Mouse (Mus musculus) gastrocnemius, adult 8-10 months (tissue): ENCODE data around the gene Serpina1c. TPM values are rescaled to one million over a fixed set of nuclear protein-coding genes. Genes with fewer than 3 reads are reported as not detected.
"Not testable (repeated sequence)": the region's sequence is repeated elsewhere in the genome, so short reads cannot be mapped to it uniquely, and the experiment has no call there.

Experiments used
- DNase-seq, 2 experiments: peaks; one replicate each; pipeline ENCODE4 v3.0.0; 2022; ENCODE audit warnings: low spot score in 2 of 2
- total RNA-seq, 4 experiments: library from RNA; stranded (reverse); gene quantifications; 2 replicates each; pipeline ENCODE4 v1.2.4; 2022

Gene Serpina1c
- total RNA-seq: 1 to 10 TPM in 1 of 4 experiments, not detected in 3; 1.2 TPM

GRCm38 (mm10) chr12:103904837-103905340 is at the start of gene Serpina1c:
Gene Serpina1c (minus strand): TSS chr12:103904887.
- not testable (repeated sequence) for DNase-seq

GRCm38 (mm10) chr12:103952972-103953371 is 48.3 kb upstream of the Serpina1c start:
- not testable (repeated sequence) for DNase-seq

- no peak for DNase-seq
Measured at GRCm38 (mm10) chr12:103946243-103946642, 41.6 kb upstream of the Serpina1c start.

- DNase-seq: not testable (repeated sequence)
Measured at GRCm38 (mm10) chr12:103909181-103909580, 4.5 kb upstream of the Serpina1c start.

- not testable (repeated sequence) for DNase-seq
Measured at GRCm38 (mm10) chr12:103907746-103908145, 3.1 kb upstream of the Serpina1c start.

GRCm38 (mm10) chr12:103901929-103902328 is 2.8 kb downstream of the Serpina1c start:
- DNase-seq: not testable (repeated sequence)

GRCm38 (mm10) chr12:103866873-103867272 is 37.8 kb downstream of the Serpina1c start:
- DNase-seq: not testable (repeated sequence)

GRCm38 (mm10) chr12:103863101-103863974 is 41.3 kb downstream of the Serpina1c start, which contains the start of gene Serpina1a:
Gene Serpina1a (minus strand): TSS chr12:103863562.
- not testable (repeated sequence) for DNase-seq

- DNase-seq: no peak
Measured at GRCm38 (mm10) chr12:103860976-103861375, 43.7 kb downstream of the Serpina1c start.

- not testable (repeated sequence) for DNase-seq
Measured at GRCm38 (mm10) chr12:103860571-103860970, 44.1 kb downstream of the Serpina1c start.

- DNase-seq: not testable (repeated sequence)
Measured at GRCm38 (mm10) chr12:103859584-103859983, 45.1 kb downstream of the Serpina1c start.

- DNase-seq: not testable (repeated sequence)
Measured at GRCm38 (mm10) chr12:103853032-103853431, 51.7 kb downstream of the Serpina1c start.

Other genes with a start within 250 kb of the Serpina1c start
- not detected for gene Serpina6, start 247.7 kb downstream of the Serpina1c start, total RNA-seq
- not detected for gene Serpina16, start 228.7 kb downstream of the Serpina1c start, total RNA-seq
- gene Serpina1f, start 209.4 kb downstream of the Serpina1c start, total RNA-seq: not detected
- gene Serpina1d, start 131.3 kb downstream of the Serpina1c start, total RNA-seq: 1 to 10 TPM in 1 of 4 experiments, not detected in 3; 1.2 TPM
- 1 to 10 TPM in 1 of 4 experiments, not detected in 3; 1.8 TPM for gene Serpina1b, start 74.5 kb downstream of the Serpina1c start, total RNA-seq
- gene Serpina1a, start 41.3 kb downstream of the Serpina1c start, total RNA-seq: under 1 TPM in 2 of 4 experiments, not detected in 2; 0.34 to 0.43 TPM
- gene Serpina1e, start 54.1 kb upstream of the Serpina1c start, total RNA-seq: under 1 TPM in 1 of 4 experiments, not detected in 3; 0.51 TPM
- not detected for gene Serpina11, start 85.1 kb upstream of the Serpina1c start, total RNA-seq
- not detected for gene Serpina9, start 108.9 kb upstream of the Serpina1c start, total RNA-seq
- under 1 TPM in 1 of 4 experiments, not detected in 3; 0.07 TPM for gene Serpina12, start 139.6 kb upstream of the Serpina1c start, total RNA-seq
- not detected for gene Serpina5, start 196.2 kb upstream of the Serpina1c start, total RNA-seq
- not detected for gene Serpina3a, start 207.8 kb upstream of the Serpina1c start, total RNA-seq
- not detected for gene Serpina3b, start 223.1 kb upstream of the Serpina1c start, total RNA-seq
- 1 to 10 TPM in 3 of 4 experiments, under 1 TPM in 1; 0.39 to 3.2 (median 1.7) TPM for gene Serpina3c, start 249.0 kb upstream of the Serpina1c start, total RNA-seq